Mouse (Mus musculus) lung, adult 2 months (tissue): ENCODE data around the gene Ldhb.

Experiments
- CTCF ChIP-seq: fragments of 200-500 bp; IDR thresholded peaks from 2 replicates; pipeline ENCODE4 v1.5.1; 2011; ENCODE audit warnings: mild to moderate bottlenecking, low read length, control low read depth; ENCODE audit not compliant: insufficient read depth
- POLR2A ChIP-seq: fragments of 200-500 bp; IDR thresholded peaks from 2 replicates; pipeline ENCODE4 v1.6.1; 2011; ENCODE audit warnings: low read depth, mild to moderate bottlenecking, control low read depth, low read length, borderline replicate concordance; ENCODE audit errors: extremely low read depth

DNA sequence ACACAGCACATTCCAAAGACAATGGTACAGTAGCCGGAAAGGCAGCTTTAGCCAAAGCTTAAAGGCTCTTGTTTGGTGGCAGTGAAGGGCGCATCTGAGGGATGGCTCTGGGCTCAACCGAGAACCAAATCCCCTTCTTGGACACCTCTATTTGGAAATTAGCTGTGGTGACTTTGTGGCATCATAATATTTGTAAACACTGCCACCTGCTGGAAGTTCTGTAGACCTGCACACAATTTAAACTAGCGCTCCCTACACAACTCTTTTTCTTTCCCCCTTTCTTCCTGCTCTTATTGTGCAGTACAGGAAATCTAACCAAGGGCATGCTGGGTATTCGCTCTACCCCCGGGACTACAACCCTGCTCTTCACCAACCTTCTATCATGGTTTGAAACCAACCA, 11.4 kb upstream of the Ldhb start:
- TF ChIP-seq POLR2A (no peak), CTCF (peak; percentile 26)
